Mouse (Mus musculus) 416B (cell line): ENCODE results near the gene Nicn1.
A peak's percentile ranks its signal among the peaks of the same experiment; 100 is the strongest.

Experiments used
- DNase-seq: peaks from one replicate; pipeline ENCODE4 v3.0.0; 2011; ENCODE audit warnings: low read depth

Nicn1 gene

DNA sequence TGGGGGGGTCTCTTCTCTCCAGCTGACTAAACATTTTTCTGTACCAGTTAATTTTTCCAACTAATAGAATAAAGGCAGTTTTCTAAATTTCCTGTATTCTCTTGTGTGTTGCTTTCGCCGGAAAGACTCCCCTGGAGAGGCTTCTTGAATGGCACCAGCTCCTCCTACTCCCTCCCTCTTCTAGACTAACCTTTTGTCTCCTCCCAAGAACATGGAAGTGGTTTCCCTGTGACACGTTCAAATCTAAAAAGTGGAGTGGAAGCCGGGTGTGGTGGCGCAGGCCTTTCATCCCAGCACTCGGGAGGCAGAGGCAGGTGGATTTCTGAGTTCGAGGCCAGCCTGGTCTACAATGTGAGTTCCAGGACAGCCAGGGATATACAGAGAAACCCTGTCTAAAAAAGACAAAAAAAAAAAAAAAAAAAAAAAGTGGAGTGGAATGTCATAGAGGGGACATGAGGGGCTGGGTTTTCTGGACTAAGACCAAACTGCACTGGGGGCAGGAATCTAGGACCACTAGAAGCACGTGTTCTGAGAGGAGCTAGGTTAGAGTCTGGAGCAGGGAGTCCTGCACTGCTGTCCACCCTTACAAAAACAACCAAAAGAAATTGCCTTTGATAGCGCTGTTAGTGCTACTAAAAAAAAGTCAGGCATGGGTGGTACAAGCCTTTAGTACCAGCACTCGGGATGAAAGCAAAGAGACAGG lies 47.8 kb downstream of the Nicn1 start:
- no peak for DNase-seq

DNA sequence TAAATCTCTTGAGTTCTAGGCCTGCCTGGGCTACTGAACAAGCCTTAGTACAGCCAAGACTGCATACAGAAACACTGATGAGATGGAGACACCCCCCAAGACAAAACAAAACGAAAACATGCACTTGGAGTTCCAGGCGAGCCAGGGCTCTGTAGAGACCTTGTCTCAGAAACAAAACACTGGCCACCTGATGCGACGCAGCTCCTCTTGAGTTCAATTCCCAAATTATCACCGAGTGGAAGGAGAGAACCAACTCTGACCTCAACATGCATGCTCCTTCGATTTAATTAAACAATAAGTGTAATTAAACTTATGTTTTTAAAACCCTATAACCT lies 48.3 kb downstream of the Nicn1 start:
- DNase-seq = no peak

DNA sequence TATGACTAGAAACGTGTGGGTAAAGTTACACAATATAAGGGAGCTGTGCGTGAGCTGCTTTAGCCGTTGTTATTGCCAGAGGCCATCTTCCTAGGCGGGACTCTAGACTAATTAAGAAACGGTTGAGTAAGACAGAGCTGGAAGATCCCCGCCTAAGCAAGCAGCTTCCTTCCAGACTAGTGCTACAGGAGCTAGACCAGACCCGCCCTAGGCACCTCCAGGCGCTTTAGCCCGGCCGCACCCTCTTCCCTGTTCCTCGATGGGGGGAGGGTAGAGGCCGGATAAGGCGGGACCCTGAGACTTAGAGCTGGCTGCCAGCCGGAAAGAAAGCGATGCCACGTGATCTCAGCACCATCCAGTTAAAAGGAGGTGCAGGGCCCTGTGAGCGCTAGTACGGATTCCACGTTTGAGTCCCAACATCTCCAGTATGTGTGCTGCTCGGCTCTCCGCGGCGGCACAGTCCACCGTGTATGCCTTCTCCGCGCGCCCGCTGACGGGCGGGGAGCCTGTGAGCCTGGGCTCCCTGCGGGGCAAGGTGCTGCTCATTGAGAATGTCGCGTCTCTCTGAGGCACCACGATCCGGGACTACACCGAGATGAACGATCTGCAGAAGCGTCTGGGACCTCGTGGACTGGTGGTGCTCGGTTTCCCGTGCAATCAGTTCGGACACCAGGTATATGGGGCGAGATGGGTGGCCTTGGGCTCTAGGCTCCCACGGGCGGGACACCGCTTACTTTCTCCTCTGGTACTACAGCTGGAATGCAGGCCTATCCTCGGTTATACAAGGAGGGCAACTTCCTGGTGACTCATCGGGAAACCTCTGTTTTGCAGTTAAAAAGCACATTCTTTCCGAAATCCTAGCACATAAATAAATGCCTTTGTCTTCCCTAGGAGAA lies 48.9 kb downstream of the Nicn1 start, which contains the start of gene Gpx1:
TSS of gene Gpx1 (plus strand) at position 18 of the 896 bp plus-strand sequence.
- DNase-seq = peak; percentile 99

DNA sequence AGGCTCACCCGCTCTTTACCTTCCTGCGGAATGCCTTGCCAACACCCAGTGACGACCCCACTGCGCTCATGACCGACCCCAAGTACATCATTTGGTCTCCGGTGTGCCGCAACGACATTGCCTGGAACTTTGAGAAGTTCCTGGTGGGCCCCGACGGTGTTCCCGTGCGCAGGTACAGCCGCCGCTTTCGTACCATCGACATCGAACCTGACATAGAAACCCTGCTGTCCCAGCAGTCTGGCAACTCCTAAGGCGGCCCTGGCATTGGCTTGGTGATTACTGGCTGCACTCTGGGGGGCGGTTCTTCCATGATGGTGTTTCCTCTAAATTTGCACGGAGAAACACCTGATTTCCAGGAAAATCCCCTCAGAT lies 49.6 kb downstream of the Nicn1 start:
- peak; percentile 64 for DNase-seq

DNA sequence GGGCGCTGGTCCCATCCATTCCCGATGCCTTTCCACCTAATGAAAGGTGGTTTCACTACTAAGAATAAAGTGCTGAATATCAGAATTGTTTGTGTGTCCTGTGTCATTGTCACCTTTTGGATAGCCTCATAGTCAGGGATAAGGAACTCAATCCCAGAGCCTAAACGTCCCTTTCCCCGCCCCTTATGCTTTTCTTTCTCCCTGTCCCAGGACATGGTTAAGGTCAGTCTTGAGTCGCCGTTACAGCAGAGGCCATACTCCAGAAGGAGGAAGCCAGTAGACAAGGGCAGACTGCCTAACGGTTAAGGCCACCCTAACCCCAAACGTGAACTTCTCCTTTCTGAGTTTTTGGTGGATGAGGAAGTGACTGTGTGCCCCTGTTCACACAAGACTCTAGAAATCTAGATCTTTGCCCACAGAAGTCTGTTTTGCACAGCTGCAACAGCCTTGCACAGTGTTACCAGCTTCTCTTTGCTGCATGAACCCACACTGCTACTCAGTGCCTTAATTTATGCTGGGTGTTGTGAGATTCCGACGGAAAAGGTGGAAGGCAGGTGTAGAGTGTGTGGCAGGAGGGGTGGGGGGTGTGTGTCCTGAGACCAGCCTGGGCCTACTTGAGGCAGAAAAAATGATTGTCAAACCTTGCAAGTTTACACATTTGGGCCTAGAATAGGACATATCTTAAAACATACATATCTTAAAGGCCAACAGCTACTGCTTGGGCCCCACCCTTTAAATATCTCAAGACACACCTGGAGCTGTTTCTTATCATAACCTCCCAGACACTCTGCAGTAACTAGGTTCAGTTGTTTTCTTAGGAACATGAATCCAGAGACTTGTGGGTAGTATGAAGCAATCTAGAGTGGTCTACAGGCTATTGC lies 50.3 kb downstream of the Nicn1 start:
- peak; percentile 91 for DNase-seq

DNA sequence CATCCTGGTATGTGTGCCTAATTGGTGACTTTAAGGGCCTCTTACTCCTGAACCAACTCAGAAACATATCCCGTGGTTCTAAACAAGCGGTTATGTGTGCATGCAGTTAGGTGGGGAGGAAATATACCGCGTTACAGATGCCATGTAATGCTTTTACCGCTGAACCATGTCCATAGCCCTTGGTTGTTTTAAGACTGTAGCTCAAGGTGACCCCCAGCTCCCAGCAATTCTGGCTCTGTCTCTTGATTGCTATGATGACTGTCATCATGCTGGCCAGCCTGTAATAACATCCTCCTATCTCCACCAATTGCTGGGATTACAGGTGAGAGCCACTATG lies 50.9 kb downstream of the Nicn1 start:
- DNase-seq = no peak

DNA sequence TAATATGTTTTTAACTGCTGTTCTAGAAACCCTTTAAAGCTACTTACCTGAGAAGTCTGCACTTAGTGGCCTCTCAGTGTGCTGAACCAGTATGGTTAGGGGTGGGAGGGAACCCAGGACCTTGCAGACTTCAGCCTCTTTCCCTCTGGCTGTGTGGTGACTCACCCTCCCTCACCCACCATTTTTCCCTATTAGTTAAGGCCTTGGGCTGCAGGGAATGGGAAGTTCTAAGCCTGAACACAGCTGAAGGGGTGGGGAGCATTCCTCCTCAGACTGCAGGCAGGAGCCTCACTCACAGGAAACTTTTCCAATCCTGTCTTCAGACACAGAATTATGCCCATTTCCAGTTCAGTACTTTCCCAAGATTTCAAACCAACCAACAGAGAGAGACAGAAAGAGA lies 51.6 kb downstream of the Nicn1 start:
- DNase-seq = peak; percentile 49

DNA sequence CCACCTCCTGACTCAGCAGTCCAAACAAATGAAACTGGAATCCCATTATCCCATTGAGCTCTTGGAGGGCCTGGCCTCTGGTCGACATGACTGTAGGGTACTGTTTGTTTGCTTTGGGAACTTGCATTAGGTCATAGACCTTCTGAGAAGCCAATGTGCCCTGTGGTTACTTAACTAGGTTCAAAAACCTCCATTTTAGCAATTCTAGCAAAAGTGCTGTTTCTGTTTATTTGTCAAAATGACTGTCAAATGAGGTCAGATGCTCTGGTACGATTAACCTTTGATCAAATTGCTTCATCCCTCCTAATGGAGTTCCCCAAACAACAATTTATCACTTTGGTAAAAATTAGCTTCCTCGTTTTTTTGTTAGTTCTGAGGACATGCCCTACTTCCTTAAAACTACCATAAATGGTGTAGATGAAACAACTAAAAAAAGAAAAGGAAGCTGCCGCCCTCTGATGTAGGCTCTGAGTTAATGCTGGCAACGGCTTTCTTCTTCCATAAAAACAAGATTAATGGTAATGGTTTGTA lies 52.1 kb downstream of the Nicn1 start:
- peak; percentile 84 for DNase-seq

DNA sequence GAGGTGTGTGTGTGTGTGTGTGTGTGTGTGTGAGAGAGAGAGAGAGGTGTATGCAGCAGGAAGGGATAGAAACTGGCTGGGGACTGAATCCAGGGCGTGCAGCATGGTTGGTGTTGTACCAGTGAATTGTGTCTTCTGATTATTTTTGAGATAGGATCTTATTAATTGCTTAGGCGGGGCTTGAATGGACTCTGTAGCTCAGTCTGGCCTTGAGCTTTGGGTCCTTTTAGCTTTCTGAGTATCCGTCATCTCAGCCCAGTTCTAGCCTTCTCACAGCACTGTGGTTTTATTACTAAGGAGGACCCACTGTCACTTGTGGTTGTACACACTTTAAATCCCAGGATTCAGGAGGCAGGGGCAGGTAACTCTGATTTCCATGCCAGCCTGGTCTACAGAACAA lies 53.1 kb downstream of the Nicn1 start:
- peak; percentile 34 for DNase-seq

DNA sequence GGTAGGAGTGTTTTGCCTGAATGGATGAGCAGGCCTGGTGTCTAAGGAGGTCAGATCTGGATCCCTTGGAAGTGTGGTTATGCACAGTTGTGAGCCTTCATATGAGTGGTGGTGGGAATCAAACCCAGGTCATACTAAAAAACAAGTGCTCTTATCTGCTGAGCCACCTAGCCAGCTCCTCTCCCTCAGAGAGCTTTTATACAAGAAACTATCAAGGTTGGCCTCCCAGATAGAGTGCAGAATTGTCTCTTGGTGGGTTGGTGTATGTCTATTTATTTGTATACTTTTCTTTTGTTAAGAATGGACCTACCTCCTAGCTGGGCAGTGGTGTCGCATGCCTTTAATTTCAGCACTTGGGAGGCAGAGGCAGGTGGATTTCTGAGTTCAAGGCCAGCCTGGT lies 53.6 kb downstream of the Nicn1 start:
- DNase-seq = no peak

DNA sequence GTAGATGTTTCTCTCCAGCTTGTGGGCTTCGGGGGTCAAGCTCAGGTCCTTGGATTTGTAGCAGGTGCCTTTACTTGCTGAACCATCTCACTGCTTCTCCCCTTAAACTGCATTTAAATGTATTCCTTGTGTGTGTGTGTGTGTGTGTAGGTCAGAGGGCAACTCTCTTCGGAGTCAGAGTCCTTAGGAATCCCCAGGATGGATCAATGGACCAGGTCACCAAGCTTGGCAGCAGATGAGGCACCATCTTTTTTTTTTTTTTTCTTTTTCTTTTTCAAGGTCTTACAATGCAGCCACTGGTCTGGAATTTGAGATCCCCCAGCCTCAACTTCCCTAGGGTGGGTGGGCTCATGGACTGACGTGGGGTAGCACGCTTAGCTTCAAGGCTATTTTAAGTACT lies 54.2 kb downstream of the Nicn1 start:
- no peak for DNase-seq
